Mouse (Mus musculus): ENCODE results near the gene Islr.

DNA sequence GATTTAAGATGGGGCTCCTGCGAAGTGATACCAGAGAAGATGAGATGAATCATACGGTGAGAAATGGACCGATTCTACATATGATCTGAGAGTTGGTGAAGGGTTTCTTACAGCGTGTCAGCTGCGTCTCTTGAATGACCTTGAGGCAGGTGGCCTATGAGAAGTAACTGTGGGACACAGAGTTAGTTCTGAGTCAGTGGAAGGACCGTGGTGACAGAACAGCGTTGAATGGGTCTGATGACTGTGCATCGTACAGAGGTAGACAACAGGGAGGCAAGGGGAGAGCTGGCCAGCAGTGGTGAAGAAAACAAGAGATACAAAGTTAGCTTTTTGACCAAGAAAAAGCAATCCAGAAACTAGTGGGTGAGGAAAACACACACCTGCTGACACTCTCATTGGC is 46.2 kb upstream of the Islr start:
- TF ChIP-seq CTCF (IDR thresholded peaks at IDR 0.05; ENCODE audit: borderline replicate concordance, insufficient read depth, low read length) (no peak), POLR2A (IDR thresholded peaks at IDR 0.05; ENCODE audit: low read depth, low read length) (no peak)

All from embryonic fibroblast, embryonic 13.5 days (primary cell).